Mouse (Mus musculus): ENCODE results near the gene Nfu1.

DNA sequence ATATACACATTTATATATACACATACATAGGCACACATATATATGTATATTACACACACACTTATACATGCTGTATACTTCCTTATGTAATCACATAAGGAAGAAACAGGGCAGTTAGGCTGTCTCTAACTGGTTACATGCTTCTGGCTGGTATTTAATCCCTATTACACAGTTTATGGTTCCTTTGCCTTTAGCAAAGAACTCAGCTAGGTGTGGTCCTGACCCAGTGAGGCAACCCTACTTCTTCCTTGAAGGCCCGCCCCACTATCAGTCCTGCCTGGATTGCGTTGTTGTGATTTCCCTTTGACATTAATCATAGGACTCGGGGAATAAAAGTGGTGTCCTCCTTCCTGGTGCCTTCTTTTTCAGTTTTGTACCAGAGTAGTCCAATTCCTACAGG is 25.4 kb downstream of the Nfu1 start:
- TF ChIP-seq CTCF (IDR thresholded peaks at IDR 0.05; ENCODE audit: low read depth) (no peak), EP300 (optimal IDR thresholded peaks at IDR 0.05) (no peak)

All from stomach, postnatal 0 days (tissue).